Mouse (Mus musculus) small intestine, adult 2 months (tissue): ENCODE data around the gene Gpd1. TPM values are rescaled to one million over a fixed set of nuclear protein-coding genes. Genes with fewer than 3 reads are reported as not detected.

ENCODE experiments used
- H3K27ac ChIP-seq: fragments of 200-500 bp; 2 replicates; pipeline ENCODE4 v1.5.1; 2012; ENCODE audit warnings: low read depth, low read length, control low read depth, inconsistent platforms; ENCODE audit not compliant: insufficient read depth
- H3K27me3 ChIP-seq: fragments of 200-500 bp; 2 replicates; pipeline ENCODE4 v1.6.1; 2012; ENCODE audit warnings: mild to moderate bottlenecking, moderate library complexity, low read length, inconsistent platforms; ENCODE audit not compliant: control insufficient read depth, insufficient read depth
- H3K36me3 ChIP-seq: fragments of 200-500 bp; 2 replicates; pipeline ENCODE4 v1.6.1; 2012; ENCODE audit warnings: mild to moderate bottlenecking, low read length, control low read depth, inconsistent platforms; ENCODE audit not compliant: control insufficient read depth, insufficient read depth
- H3K4me1 ChIP-seq: fragments of 200-500 bp; 2 replicates; pipeline ENCODE4 v1.6.1; 2012; ENCODE audit warnings: low read length, inconsistent platforms, mixed read lengths; ENCODE audit not compliant: control insufficient read depth, insufficient read depth, insufficient read length
- H3K4me3 ChIP-seq: fragments of 200-500 bp; 2 replicates; pipeline ENCODE4 v1.5.1; 2012; ENCODE audit warnings: low read depth, mild to moderate bottlenecking, control low read depth, inconsistent platforms, low read length, moderate library complexity
- CTCF ChIP-seq: fragments of 200-500 bp; IDR thresholded peaks from 2 replicates; pipeline ENCODE4 v1.5.1; 2012; ENCODE audit warnings: low read depth, mild to moderate bottlenecking, control low read depth, inconsistent platforms, low read length, moderate library complexity, mixed read lengths; ENCODE audit not compliant: insufficient replicate concordance, insufficient read length; ENCODE audit errors: extremely low read depth
- POLR2A ChIP-seq: fragments of 200-500 bp; IDR thresholded peaks from 2 replicates; pipeline ENCODE4 v1.6.1; 2012; ENCODE audit warnings: low read depth, mild to moderate bottlenecking, control low read depth, inconsistent platforms, low read length, moderate library complexity
- WGBS: fragments of 180-500 bp; shearing (Covaris S2); methylation state at CpG from one replicate; pipeline ENCODE4 v1.1.7; 2018; 5-methylcytosine and 5-hydroxymethylcytosine counted together
- polyA plus RNA-seq: library from polyadenylated mRNA; depleted of rRNA; stranded (reverse); fragments of >200 nt; gene quantifications from 2 replicates; pipeline ENCODE4 v1.2.3, GENCODE M21; 2012

The Gpd1 gene
- polyA plus RNA-seq, 1 experiment: 260 TPM

GRCm38 (mm10) chr15:99708176-99708575 is 9.1 kb upstream of the Gpd1 start:
- Histone ChIP-seq H3K27me3 (no peaks in the 10 kb centered on the region), H3K36me3 (peaks cover 63% of the 10 kb centered on the region), H3K27ac (no peak overlapping the region), H3K4me3 (no peak overlapping the region), H3K4me1 (peaks cover 9% of the 10 kb centered on the region)
- TF ChIP-seq POLR2A (no peak), CTCF (no peak)
- 97% methylated on average over 13 of the region's 13 CpGs for WGBS

GRCm38 (mm10) chr15:99710221-99711190 is 6.8 kb upstream of the Gpd1 start:
- H3K4me3 ChIP-seq: no peak overlapping the region
- peaks cover 68% of the 10 kb centered on the region for H3K36me3 ChIP-seq
- no peak overlapping the region for H3K27ac ChIP-seq

DNA sequence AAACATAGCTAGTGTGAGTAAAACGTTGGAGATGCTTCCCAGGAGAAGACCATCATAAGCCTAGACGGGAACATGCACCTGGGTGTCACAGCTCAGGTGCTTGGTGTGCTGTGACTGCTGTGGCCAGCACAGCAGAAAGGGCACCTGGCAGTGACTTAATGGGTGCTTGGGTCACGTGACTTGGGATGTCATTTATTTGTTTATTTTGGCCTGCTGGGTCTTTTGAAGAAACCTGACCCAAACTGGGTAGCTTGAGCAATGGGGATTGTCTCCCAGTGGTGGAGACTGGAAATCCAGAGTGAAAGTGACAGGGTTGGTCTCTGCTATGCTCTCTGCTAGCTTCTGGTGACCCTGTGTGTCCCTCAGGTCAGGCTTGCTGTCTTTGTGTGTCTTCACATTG is 5.8 kb upstream of the Gpd1 start:
- no peaks in the 10 kb centered on the region for H3K27me3 ChIP-seq
- H3K4me3 ChIP-seq: no peak overlapping the region
- peaks cover 14% of the 10 kb centered on the region for H3K4me1 ChIP-seq
- WGBS: 54% methylated on average over 3 of the region's 3 CpGs
- TF ChIP-seq POLR2A (no peak), CTCF (no peak)
- H3K27ac ChIP-seq: no peak overlapping the region
- H3K36me3 ChIP-seq: peaks cover 60% of the 10 kb centered on the region

More at GRCm38 (mm10) chr15:99710221-99711190, 6.8 kb upstream of the Gpd1 start:
- H3K4me1 ChIP-seq: peaks cover 4% of the 10 kb centered on the region
- TF ChIP-seq CTCF: no peak
- TF ChIP-seq POLR2A: no peak
- no peaks in the 10 kb centered on the region for H3K27me3 ChIP-seq
- WGBS: 89% methylated on average over 10 of the region's 10 CpGs

DNA sequence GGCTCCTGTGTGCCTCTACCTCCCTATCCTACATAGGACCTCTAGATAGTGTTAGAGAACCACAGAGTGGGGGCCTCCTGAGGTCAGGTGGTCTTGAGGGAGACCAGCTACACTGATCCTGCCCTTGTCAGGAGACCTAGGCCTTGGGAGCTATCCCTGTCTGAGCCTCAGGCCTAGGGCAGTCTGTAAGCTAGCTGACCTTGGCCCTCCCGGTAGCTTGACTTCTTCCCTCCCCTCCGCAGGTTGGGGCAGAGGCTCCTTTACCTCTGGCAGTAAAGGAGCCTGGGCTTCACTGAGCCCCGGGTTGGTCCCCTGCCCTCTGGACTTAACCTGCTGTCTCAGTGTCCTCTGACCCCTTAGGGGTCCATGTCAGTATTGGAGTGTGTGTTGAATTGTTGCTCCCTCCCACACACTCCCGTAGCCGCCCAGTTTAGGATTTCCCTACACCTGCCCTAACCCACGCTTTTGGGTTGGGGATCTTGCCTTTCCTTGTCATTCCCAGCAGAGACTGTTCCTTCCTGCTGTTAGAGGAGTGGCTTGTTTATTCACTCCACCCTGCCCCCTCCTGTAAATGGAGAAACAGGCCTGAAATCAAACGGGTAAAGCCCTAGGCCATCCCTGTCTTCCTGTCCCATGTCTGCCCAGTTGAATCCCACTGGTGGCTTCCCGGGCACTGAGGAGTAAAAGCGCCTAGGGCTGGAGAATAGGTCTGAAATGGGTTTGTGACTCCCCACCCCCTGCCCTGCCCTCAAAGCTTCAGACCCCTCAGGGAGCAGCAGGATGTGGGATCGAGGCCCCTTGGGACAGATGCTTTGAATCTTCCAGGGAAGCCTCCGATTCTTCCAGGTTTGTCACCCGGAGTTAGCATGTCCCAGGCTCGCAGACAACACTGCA is 4.4 kb upstream of the Gpd1 start:
- Histone ChIP-seq H3K27me3 (no peaks in the 10 kb centered on the region), H3K4me1 (peaks cover 18% of the 10 kb centered on the region), H3K36me3 (peaks cover 50% of the 10 kb centered on the region), H3K27ac (no peak overlapping the region), H3K4me3 (no peak overlapping the region)
- TF ChIP-seq POLR2A (no peak), CTCF (no peak)
- WGBS: 65% methylated on average over 13 of the region's 13 CpGs

GRCm38 (mm10) chr15:99713569-99713968 is 3.7 kb upstream of the Gpd1 start:
- no peak overlapping the region for H3K27ac ChIP-seq
- H3K36me3 ChIP-seq: peaks cover 48% of the 10 kb centered on the region
- TF ChIP-seq CTCF (no peak), POLR2A (no peak)
- no peak overlapping the region for H3K4me3 ChIP-seq
- no peaks in the 10 kb centered on the region for H3K27me3 ChIP-seq
- 94% methylated on average over 3 of the region's 3 CpGs for WGBS
- peaks cover 18% of the 10 kb centered on the region for H3K4me1 ChIP-seq

- no peak overlapping the region for H3K27ac ChIP-seq
- TF ChIP-seq CTCF (no peak), POLR2A (no peak)
- H3K4me1 ChIP-seq: peaks cover 23% of the 10 kb centered on the region
- no peak overlapping the region for H3K4me3 ChIP-seq
- peaks cover 42% of the 10 kb centered on the region for H3K36me3 ChIP-seq
- H3K27me3 ChIP-seq: no peaks in the 10 kb centered on the region
- 75% methylated on average over 4 of the region's 4 CpGs for WGBS
These were observed 3.1 kb upstream of the Gpd1 start for GRCm38 (mm10) chr15:99714206-99714605.

DNA sequence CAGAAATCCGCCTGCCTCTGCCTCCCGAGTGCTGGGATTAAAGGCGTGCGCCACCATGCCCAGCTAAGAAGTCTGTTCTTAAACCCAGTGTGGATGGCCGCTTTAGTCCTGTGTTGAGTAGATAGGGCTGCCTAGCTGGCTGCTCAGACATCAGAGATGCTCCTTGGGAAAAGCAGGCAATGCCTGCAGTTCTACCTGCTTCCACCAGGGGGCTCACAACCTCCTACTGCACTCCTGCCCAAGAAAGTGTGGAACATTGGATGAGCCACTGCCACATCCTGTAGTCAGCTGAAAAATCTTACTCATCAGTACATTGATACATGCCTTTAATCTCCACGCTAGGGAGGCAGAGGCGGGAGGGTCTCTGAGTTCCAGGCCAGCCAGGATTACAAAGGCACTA is 2.5 kb upstream of the Gpd1 start:
- Histone ChIP-seq H3K4me1 (peaks cover 23% of the 10 kb centered on the region), H3K4me3 (no peak overlapping the region), H3K27me3 (no peaks in the 10 kb centered on the region), H3K36me3 (peaks cover 36% of the 10 kb centered on the region), H3K27ac (peak overlapping the region; percentile 93)
- 48% methylated on average over 7 of the region's 7 CpGs for WGBS
- peak; percentile 97; the same call in 1 of the 2 replicates for TF ChIP-seq CTCF
- no peak; the same call in 1 of the 2 replicates for TF ChIP-seq POLR2A
